Mouse (Mus musculus): ENCODE data around the gene Gm1673. TPM values are rescaled to one million over a fixed set of nuclear protein-coding genes. Genes with fewer than 3 reads are reported as not detected.
"Not testable (repeated sequence)": the region's sequence is repeated elsewhere in the genome, so short reads cannot be mapped to it uniquely, and the experiment has no call there.

Gene Gm1673
- polyA plus RNA-seq (2015; fragmentation: Nextera tagmentation; extraction: Ambion mirVana) = 589 and 607 TPM in 2 replicates

DNA sequence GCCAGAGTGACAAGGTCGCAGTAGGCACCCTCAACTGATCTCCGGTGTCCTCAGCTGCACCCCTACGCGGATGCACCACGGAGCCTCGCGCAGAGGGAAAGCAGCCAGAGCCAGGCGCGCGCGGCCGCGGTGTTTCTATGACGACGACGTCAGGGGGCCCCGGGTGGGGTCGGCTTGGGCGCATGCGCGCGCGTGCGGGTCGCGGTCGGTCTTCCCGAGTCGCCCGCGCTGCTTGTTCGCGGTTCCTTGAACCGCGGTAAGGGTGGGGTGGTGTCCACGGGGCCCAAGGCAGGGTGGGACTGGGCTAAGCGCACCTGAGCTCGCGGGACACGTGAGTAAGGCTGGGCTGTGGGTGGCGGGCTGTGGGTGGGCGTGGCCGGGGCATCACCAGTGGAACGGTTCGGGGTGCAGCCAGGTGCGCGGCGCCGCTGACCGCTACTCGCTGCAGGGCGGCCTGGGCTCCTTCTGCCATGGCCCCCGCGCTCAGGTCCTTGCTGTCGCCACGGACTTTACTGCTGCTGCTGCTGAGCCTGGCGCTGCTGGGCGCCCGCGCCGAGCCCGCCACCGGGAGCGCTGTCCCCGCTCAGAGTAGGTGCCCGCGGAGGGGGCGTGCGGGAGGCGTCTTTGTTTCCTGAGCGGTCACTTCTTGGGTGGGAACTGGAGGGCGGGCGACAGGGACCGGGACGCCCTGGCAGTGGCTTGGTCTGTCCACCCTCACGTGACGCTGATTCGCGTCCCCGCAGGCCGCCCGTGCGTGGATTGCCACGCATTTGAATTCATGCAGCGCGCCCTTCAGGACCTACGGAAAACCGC is at the start of gene Gm1673:
Gene Gm1673, plus strand, starts transcription at position 125 of the 813 bp plus-strand sequence.
- peaks cover 46% of the 10 kb centered on the region for H3K4me1 ChIP-seq (replicated peaks)
- H3K4me3 ChIP-seq = peak within 1 kb of the TSS; percentile 93
- H3K9me3 ChIP-seq = no peaks in the 10 kb centered on the region
- H3K36me3 ChIP-seq = peaks cover 14% of the 10 kb centered on the region
- under 1% methylated on average over 86 of the region's 88 CpGs for WGBS
- peak within 1 kb of the TSS; percentile 98 for H3K9ac ChIP-seq
- no peaks in the 10 kb centered on the region for H3K27me3 ChIP-seq
- ATAC-seq (ENCODE audit: low FRiP score) = peak; percentile 91
- H3K27ac ChIP-seq = peak within 1 kb of the TSS; percentile 95
- H3K4me2 ChIP-seq = peak within 1 kb of the TSS; percentile 88

DNA sequence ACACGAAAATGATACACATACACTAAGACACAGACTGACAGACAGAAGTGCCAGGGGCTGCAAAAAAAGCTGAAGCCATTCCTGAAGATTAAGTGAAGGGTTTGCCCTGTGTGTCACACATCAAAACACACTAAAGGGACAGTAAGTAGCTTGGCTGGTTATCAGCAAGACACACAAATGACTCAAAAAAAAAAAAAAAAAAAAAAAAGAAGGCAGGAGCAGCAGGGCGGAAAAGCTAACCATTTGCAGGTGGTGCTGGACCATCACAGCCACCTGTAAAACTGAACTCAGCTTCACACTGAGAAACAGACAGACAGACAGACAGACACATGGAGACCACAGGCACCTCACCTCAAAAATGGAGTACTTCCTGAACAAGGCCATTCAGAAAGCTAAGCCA is 49.2 kb upstream of the Gm1673 start:
- peaks cover 28% of the 10 kb centered on the region for H3K4me1 ChIP-seq (replicated peaks)
- H3K9me3 ChIP-seq = no peaks in the 10 kb centered on the region
- H3K9ac ChIP-seq = no peak overlapping the region
- H3K27me3 ChIP-seq = no peaks in the 10 kb centered on the region
- peaks cover 19% of the 10 kb centered on the region for H3K36me3 ChIP-seq
- no peak overlapping the region for H3K27ac ChIP-seq
- no peak for ATAC-seq (ENCODE audit: low FRiP score)
- H3K4me3 ChIP-seq = no peak overlapping the region
- WGBS = 85% methylated on average over 2 of the region's 2 CpGs
- H3K4me2 ChIP-seq = peak overlapping the region; percentile 64

DNA sequence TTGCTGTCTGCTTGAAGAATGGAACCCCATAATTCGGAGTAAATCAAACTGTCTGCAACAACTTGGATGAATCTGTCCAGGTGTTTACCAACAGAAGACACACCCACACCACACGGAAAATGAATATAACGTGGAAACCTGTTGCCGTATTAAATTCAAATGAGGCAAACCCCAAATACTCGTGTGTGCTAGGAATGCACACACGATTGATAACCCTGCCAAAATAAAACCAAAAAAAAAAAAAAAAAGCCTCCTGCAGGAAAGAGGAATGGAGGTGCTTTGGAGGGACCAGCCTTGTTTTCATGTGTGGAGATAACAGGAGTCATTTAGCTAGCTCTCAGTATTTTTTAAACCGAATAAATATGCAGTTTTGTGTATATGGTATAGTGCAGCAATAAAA is 48.4 kb upstream of the Gm1673 start:
- Histone ChIP-seq H3K36me3 (peaks cover 13% of the 10 kb centered on the region), H3K4me3 (peak overlapping the region; percentile 87), H3K9ac (peak overlapping the region; percentile 93), H3K27me3 (no peaks in the 10 kb centered on the region), H3K27ac (no peak overlapping the region), H3K9me3 (no peaks in the 10 kb centered on the region), H3K4me2 (peak overlapping the region; percentile 64), H3K4me1 (replicated peaks) (peaks cover 28% of the 10 kb centered on the region)
- no peak for ATAC-seq (ENCODE audit: low FRiP score)
- WGBS = 80% methylated on average over 7 of the region's 7 CpGs

DNA sequence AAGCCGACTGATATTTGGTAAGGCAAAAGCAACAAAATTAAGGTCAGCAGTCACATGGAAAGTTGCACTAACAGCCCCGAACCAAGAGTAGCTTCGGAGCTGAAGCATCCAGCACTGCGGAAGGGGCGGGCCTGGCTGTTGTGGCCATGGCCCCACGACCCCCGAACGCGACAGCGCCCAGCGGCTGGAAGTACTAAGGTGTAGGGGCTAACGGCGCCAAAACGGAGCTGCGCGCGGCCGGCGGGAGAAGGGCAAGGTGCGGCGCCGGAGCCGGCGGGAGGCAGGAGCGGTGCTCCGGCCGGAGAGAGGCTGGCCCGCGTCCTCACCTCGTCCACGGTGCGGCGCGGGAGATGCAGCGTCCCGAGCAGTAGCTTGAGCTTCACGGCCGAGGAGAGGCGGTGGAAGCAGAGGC is 47.5 kb upstream of the Gm1673 start:
- 1% methylated on average over 39 of the region's 39 CpGs for WGBS
- H3K4me3 ChIP-seq = peak overlapping the region; percentile 87
- peaks cover 28% of the 10 kb centered on the region for H3K4me1 ChIP-seq (replicated peaks)
- H3K9me3 ChIP-seq = no peaks in the 10 kb centered on the region
- H3K27me3 ChIP-seq = no peaks in the 10 kb centered on the region
- H3K9ac ChIP-seq = peak overlapping the region; percentile 93
- H3K4me2 ChIP-seq = peak overlapping the region; percentile 64
- peak overlapping the region; percentile 96 for H3K27ac ChIP-seq
- peak; percentile 60; the same call in 1 of the 2 replicates for ATAC-seq (ENCODE audit: low FRiP score)
- peaks cover 11% of the 10 kb centered on the region for H3K36me3 ChIP-seq

DNA sequence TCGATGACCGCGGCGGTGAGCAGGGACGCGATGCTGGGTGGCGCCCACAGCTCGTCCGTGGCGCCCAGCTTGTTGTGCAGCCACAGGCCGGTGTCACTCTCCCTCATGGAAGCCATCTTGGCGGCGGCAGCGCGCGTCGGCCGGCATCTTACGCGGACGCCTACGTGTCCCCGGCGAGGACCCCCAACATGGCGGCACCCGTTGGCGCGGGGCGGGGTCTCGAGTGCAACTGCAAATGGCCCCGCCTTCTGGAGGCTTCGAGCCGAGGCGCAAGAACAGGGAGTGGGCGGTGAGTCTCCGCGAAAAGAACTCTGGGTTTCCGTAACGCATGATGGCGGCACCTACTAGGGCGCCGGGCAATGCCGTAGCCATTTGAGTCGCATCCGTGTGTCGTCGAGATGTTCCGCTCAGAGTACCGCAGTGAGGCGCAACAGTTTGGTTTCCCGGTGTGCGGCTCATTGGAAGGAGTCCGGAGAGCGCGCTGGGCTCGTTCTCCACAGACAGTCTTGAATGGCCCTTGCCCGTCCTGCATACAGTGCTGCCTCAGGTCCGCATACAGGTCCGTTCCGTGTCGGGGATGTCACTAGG is 47.0 kb upstream of the Gm1673 start, which contains the start of gene Nelfa:
Gene Nelfa, minus strand, starts transcription at position 294 of the 588 bp plus-strand sequence.
- H3K4me3 ChIP-seq = peak within 1 kb of the TSS; percentile 87
- H3K4me1 ChIP-seq (replicated peaks) = peaks cover 28% of the 10 kb centered on the region
- H3K9ac ChIP-seq = peak within 1 kb of the TSS; percentile 93
- peak; percentile 99 for ATAC-seq (ENCODE audit: low FRiP score)
- H3K36me3 ChIP-seq = peaks cover 11% of the 10 kb centered on the region
- peak within 1 kb of the TSS; percentile 64 for H3K4me2 ChIP-seq
- no peaks in the 10 kb centered on the region for H3K27me3 ChIP-seq
- H3K9me3 ChIP-seq = no peaks in the 10 kb centered on the region
- under 1% methylated on average over 61 of the region's 61 CpGs for WGBS
- H3K27ac ChIP-seq = peak within 1 kb of the TSS; percentile 96

DNA sequence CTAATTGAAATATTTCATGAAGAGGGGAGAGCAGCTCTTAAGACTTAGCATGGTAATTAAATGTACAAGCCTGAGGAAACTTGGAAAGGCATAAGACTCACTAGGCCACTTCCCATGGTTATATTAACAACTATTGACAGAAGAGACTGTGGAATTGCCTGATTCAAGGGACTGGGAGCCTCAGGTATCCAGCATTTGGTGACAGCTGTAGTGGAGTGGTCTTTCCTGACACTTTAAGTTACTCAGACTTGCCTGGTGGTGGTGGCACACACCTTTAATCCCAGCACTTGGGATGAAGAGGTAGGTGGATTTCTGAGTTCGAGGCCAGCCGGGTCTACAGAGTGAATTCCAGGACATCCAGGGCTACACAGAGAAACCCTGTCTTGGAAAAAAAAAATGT is 46.0 kb upstream of the Gm1673 start:
- no peak for ATAC-seq (ENCODE audit: low FRiP score)
- Histone ChIP-seq H3K4me1 (replicated peaks) (peaks cover 28% of the 10 kb centered on the region), H3K4me2 (peak overlapping the region; percentile 64), H3K4me3 (peak overlapping the region; percentile 87), H3K27me3 (no peaks in the 10 kb centered on the region), H3K27ac (no peak overlapping the region), H3K9ac (peak overlapping the region; percentile 67; the same call in 1 of the 2 replicates), H3K36me3 (peaks cover 10% of the 10 kb centered on the region), H3K9me3 (peaks cover 7% of the 10 kb centered on the region; the same call in 1 of the 2 replicates)
- 97% methylated on average over 2 of the region's 2 CpGs for WGBS

DNA sequence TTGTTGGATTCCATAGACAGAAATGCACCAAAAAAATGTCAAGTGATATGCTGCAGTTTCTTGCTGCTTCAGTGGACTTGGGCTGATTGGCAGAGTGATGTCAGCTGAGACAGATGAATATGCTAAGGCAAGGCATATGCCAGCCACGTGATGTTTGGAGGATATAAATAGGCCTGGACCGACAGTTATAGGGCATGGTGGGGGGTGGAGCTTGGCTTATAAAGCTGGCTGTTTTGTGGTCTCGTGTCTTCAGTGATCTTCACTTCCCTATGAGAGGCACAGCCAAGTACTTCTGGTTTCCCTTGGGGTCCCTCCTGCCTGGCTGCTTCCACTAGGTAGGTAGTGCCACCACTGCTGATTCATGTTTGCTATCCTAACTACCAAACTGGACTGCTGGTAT is 44.8 kb upstream of the Gm1673 start:
- Histone ChIP-seq H3K4me1 (replicated peaks) (peaks cover 26% of the 10 kb centered on the region), H3K27ac (no peak overlapping the region), H3K36me3 (peaks cover 7% of the 10 kb centered on the region), H3K9me3 (peaks cover 8% of the 10 kb centered on the region; the same call in 1 of the 2 replicates), H3K4me2 (no peak overlapping the region), H3K4me3 (no peak overlapping the region), H3K9ac (no peak overlapping the region), H3K27me3 (no peaks in the 10 kb centered on the region)
- WGBS = 99% methylated on average over 3 of the region's 3 CpGs
- no peak for ATAC-seq (ENCODE audit: low FRiP score)

DNA sequence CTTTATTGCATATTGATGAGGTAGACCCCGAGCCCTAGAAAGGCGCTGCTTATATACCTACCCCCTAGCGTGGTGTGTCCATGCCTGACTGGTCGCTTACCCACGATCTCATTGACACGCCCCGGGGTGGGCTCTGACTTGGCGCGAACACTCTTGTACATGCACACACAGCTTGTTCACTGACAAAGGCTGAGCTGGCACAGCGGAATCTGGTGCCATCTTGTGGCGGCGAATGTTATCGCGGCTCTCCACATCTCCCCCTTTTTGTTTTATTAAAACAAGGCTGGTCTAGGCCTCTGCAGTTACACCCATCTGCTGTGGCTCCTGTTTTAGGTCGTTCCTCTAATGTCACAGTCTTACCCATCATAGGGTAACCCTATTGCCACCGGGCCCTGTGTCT is 36.2 kb upstream of the Gm1673 start:
- ATAC-seq (ENCODE audit: low FRiP score); H3K27me3 ChIP-seq; H3K9ac ChIP-seq; H3K4me1 ChIP-seq (replicated peaks); H3K4me3 ChIP-seq; H3K27ac ChIP-seq; H3K4me2 ChIP-seq: not testable (repeated sequence)
- Histone ChIP-seq H3K9me3 (peaks cover 17% of the 10 kb centered on the region), H3K36me3 (peaks cover 17% of the 10 kb centered on the region)
- 86% methylated on average over 16 of the region's 16 CpGs for WGBS

DNA sequence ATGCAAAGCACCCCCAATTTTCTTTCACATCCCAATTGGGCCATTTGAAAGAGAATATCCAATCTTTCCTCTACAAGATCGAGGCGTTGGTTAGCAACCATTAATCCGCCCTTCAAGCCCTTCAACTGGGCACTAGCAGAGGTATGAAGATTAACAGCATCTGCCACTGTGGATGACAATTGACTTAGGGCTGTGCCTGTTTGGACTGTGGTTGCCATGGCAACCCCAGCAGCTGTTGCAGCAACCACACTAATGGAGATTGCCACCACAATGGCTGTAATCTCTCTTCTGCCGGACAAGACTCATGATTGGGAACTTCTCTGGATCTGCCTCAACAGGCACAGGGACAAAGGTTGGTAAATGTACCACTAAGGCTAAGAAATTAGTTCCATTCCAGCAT is 34.9 kb upstream of the Gm1673 start:
- 67% methylated on average over 4 of the region's 4 CpGs for WGBS
- Histone ChIP-seq H3K27ac (no peak overlapping the region), H3K9me3 (peaks cover 17% of the 10 kb centered on the region; the same call in 1 of the 2 replicates), H3K9ac (no peak overlapping the region), H3K4me2 (no peak overlapping the region), H3K36me3 (peaks cover 17% of the 10 kb centered on the region), H3K4me1 (replicated peaks) (no peaks in the 10 kb centered on the region), H3K4me3 (no peak overlapping the region), H3K27me3 (no peaks in the 10 kb centered on the region)
- ATAC-seq (ENCODE audit: low FRiP score) = no peak

DNA sequence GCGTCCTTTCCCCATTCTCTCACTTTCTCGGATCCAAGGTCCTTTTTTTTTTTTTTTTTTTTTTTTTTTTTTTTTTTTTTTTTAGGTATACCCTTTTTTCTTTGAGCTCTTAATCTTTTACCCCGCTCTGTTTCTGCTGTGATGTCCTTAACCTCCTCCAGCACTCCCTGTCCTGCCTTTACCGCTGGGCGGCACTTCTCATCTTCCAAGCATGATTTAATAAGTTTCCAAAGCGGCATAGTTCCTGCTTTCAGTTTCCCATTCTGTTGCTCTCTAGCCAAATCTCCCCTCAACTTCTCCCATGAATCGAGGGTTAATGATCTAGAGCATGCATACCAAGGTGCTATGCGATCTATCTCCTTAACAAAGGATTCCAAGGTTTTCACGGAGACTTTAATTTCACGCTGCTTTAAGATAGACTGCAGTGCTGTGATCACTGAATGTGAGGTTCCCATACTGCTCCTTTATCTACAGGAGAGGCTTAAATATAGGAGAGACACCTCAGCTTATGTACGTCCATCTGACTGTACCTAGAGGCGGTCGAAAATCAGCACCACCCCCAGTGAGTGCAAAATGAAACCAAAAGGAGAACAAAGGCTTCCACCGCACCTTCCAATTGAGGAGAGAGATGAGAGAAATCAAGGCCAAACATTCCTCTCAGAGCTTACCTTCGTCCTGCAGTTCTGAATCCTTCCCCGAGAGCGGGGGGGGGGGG is 29.6 kb upstream of the Gm1673 start:
- H3K4me2 ChIP-seq = peak overlapping the region; percentile 15; the same call in 1 of the 2 replicates
- no peaks in the 10 kb centered on the region for H3K36me3 ChIP-seq
- no peak overlapping the region for H3K9ac ChIP-seq
- H3K27ac ChIP-seq = no peak overlapping the region
- H3K9me3 ChIP-seq = peaks cover 3% of the 10 kb centered on the region
- H3K4me1 ChIP-seq (replicated peaks) = no peaks in the 10 kb centered on the region
- H3K4me3 ChIP-seq = peak overlapping the region; percentile 13
- no peak for ATAC-seq (ENCODE audit: low FRiP score)
- 84% methylated on average over 17 of the region's 17 CpGs for WGBS
- H3K27me3 ChIP-seq = no peaks in the 10 kb centered on the region

DNA sequence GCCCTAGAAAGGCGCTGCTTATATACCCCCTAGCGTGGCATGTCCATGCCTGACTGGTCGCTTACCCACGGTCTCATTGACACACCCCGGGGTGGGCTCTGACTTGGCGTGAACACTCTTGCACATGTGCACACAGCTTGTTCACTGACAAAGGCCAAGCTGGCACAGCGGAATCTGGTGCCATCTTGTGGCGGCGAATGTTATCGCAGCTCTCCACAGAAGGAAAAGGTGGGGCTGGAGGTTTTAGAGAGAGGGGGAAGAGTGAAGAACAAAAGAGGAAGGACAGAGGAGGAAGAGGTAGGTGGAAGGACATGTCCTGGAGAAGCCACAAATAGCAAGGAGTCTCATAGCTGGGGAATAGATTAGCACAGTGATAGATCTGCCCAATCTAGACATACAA is 28.9 kb upstream of the Gm1673 start:
- Histone ChIP-seq H3K36me3 (no peaks in the 10 kb centered on the region), H3K27me3 (no peaks in the 10 kb centered on the region), H3K4me2 (0 out of 2 replicates have a peak overlapping the region, but pooled peaks have one; percentile 15), H3K27ac (no peak overlapping the region), H3K4me3 (peak overlapping the region; percentile 13; the same call in 1 of the 2 replicates), H3K9me3 (peaks cover 3% of the 10 kb centered on the region), H3K9ac (no peak overlapping the region), H3K4me1 (replicated peaks) (no peaks in the 10 kb centered on the region)
- 29% methylated on average over 10 of the region's 10 CpGs for WGBS
- ATAC-seq (ENCODE audit: low FRiP score) = peak; percentile 74

DNA sequence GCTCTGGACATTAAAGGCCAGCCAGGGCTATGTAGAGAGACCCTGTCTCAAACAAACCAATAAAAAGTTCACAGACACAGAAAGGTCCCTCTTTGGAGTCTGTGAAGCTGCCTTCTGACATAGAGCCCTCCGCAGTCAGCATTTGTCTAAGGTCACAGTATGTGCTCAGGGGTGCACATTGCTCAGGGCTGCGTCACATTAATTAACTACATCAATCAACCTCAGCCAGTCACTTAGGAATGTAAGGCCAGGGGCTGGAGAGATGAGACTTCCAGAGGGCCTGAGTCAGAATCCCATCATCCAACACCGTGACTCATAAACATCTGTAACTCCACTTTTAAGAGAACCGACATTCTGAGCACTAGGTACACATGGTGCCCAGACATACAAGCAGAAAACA is 27.4 kb upstream of the Gm1673 start:
- no peak for ATAC-seq (ENCODE audit: low FRiP score)
- Histone ChIP-seq H3K4me2 (no peak overlapping the region), H3K4me1 (replicated peaks) (no peaks in the 10 kb centered on the region), H3K27ac (no peak overlapping the region), H3K9me3 (peaks cover 3% of the 10 kb centered on the region), H3K4me3 (no peak overlapping the region), H3K9ac (no peak overlapping the region), H3K27me3 (no peaks in the 10 kb centered on the region), H3K36me3 (no peaks in the 10 kb centered on the region)
- 82% methylated on average over 4 of the region's 4 CpGs for WGBS
